Mouse (Mus musculus) frontal cortex, postnatal 14 days (tissue): ENCODE data around the gene Gpr22.

Experiments used
- DNase-seq, 2 experiments: peaks; one replicate each; pipeline ENCODE4 v3.0.0; 2022; ENCODE audit warnings: low spot score in 2 of 2

Gpr22 gene

GRCm38 (mm10) chr12:31713600-31713999, at the start of gene Gpr22:
TSS of gene Gpr22 (minus strand) at chr12:31713947.
- DNase-seq: peak; percentile 52 to 58

GRCm38 (mm10) chr12:31755885-31756755, 42.4 kb upstream of the Gpr22 start:
- DNase-seq: no peak

- no peak for DNase-seq
These were observed 40.7 kb upstream of the Gpr22 start for GRCm38 (mm10) chr12:31754465-31754864.

GRCm38 (mm10) chr12:31749846-31750245, 36.1 kb upstream of the Gpr22 start:
- DNase-seq: no peak

GRCm38 (mm10) chr12:31747301-31747700, 33.6 kb upstream of the Gpr22 start:
- DNase-seq: no peak

GRCm38 (mm10) chr12:31734616-31735015, 20.9 kb upstream of the Gpr22 start:
- DNase-seq: no peak

GRCm38 (mm10) chr12:31730126-31730525, 16.4 kb upstream of the Gpr22 start:
- no peak for DNase-seq

- no peak for DNase-seq
These were observed 13.0 kb upstream of the Gpr22 start for GRCm38 (mm10) chr12:31726707-31727106.

- DNase-seq: no peak
These were observed 11.9 kb upstream of the Gpr22 start for GRCm38 (mm10) chr12:31725511-31726275.

GRCm38 (mm10) chr12:31724576-31724975, 10.8 kb upstream of the Gpr22 start:
- DNase-seq: no peak

- no peak for DNase-seq
These were observed 6.0 kb upstream of the Gpr22 start for GRCm38 (mm10) chr12:31719586-31720275.

- DNase-seq: no peak
These were observed 323 bp upstream of the Gpr22 start for GRCm38 (mm10) chr12:31714070-31714469.

GRCm38 (mm10) chr12:31712727-31713126, 1.0 kb downstream of the Gpr22 start:
- DNase-seq: no peak

- no peak for DNase-seq
These were observed 1.5 kb downstream of the Gpr22 start for GRCm38 (mm10) chr12:31712233-31712632.

- DNase-seq: no peak
These were observed 4.1 kb downstream of the Gpr22 start for GRCm38 (mm10) chr12:31709665-31710064.

- DNase-seq: no peak
These were observed 6.2 kb downstream of the Gpr22 start for GRCm38 (mm10) chr12:31707531-31707930.

GRCm38 (mm10) chr12:31706168-31706567, 7.6 kb downstream of the Gpr22 start:
- DNase-seq: no peak

GRCm38 (mm10) chr12:31703904-31704303, 9.8 kb downstream of the Gpr22 start:
- no peak for DNase-seq

GRCm38 (mm10) chr12:31701411-31701810, 12.3 kb downstream of the Gpr22 start:
- DNase-seq: no peak

- no peak for DNase-seq
These were observed 13.0 kb downstream of the Gpr22 start for GRCm38 (mm10) chr12:31700623-31701347.

- no peak for DNase-seq
These were observed 20.5 kb downstream of the Gpr22 start for GRCm38 (mm10) chr12:31693278-31693677.

- DNase-seq: no peak
These were observed 27.1 kb downstream of the Gpr22 start for GRCm38 (mm10) chr12:31686679-31687078.
